Mouse (Mus musculus): ENCODE results near the gene C1qc. TPM values are rescaled to one million over a fixed set of nuclear protein-coding genes. Genes with fewer than 3 reads are reported as not detected.

Gene C1qc
- polyA plus RNA-seq, 1 experiment from 2014 or later = 21.7 TPM

DNA sequence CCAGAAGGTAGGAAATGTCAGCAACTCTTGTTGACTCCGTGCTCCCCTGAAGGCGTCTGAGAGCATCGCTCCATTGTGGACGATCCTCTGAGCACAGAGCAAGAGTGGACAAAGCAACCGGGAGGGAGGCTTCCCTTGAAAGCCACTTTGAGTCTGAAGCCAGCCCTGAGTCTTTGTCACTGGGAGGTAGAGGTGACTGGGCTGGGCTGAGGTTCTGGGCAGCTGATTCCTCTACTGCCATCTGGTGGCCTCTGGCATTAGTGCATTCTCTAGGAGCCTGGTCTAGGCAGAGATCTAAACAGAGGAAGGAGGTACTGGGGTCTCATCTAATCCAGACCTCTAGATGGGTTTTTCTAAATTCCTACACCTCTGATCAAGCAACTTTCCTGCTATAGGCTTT, 51.8 kb downstream of the C1qc start:
- Histone ChIP-seq H3K27ac (no peak overlapping the region), H3K4me1 (peaks cover 37% of the 10 kb centered on the region), H3K27me3 (replicated peaks) (no peaks in the 10 kb centered on the region), H3K4me3 (no peak overlapping the region), H3K4me2 (no peak overlapping the region), H3K36me3 (replicated peaks) (no peaks in the 10 kb centered on the region), H3K9ac (0 out of 2 replicates have a peak overlapping the region, but pooled peaks have one; percentile 6), H3K9me3 (no peaks in the 10 kb centered on the region)
- ATAC-seq (replicated peaks) = peak; percentile 44; the same call in 1 of the 2 replicates
- 1% methylated on average over 5 of the region's 5 CpGs for WGBS

Other genes starting within 250 kb of the C1qc start
- gene Ephb2, start 57.1 kb downstream of the C1qc start, polyA plus RNA-seq (2015; fragmentation: Nextera tagmentation; extraction: Ambion mirVana) = 31.0 and 31.7 TPM in 2 replicates
- 39.7 and 49.0 TPM in 2 replicates for gene C1qb, start 6.9 kb downstream of the C1qc start, polyA plus RNA-seq (2015; fragmentation: Nextera tagmentation; extraction: Ambion mirVana)
- gene C1qa, start 5.7 kb upstream of the C1qc start, polyA plus RNA-seq (2015; fragmentation: Nextera tagmentation; extraction: Ambion mirVana) = 25.1 and 33.3 TPM in 2 replicates
- 20.5 and 23.1 TPM in 2 replicates for gene Epha8, start 63.8 kb upstream of the C1qc start, polyA plus RNA-seq (2015; fragmentation: Nextera tagmentation; extraction: Ambion mirVana)
- gene Zbtb40, start 155.7 kb upstream of the C1qc start, polyA plus RNA-seq (2015; fragmentation: Nextera tagmentation; extraction: Ambion mirVana) = 3.9 and 4.6 TPM in 2 replicates